Mouse (Mus musculus) left cerebral cortex, adult 11 months (tissue): ENCODE measurements around the gene Pnrc1.

Experiments
- DNase-seq: peaks from one replicate; pipeline ENCODE4 v3.0.0; 2022; ENCODE audit warnings: low spot score

The Pnrc1 gene

DNA sequence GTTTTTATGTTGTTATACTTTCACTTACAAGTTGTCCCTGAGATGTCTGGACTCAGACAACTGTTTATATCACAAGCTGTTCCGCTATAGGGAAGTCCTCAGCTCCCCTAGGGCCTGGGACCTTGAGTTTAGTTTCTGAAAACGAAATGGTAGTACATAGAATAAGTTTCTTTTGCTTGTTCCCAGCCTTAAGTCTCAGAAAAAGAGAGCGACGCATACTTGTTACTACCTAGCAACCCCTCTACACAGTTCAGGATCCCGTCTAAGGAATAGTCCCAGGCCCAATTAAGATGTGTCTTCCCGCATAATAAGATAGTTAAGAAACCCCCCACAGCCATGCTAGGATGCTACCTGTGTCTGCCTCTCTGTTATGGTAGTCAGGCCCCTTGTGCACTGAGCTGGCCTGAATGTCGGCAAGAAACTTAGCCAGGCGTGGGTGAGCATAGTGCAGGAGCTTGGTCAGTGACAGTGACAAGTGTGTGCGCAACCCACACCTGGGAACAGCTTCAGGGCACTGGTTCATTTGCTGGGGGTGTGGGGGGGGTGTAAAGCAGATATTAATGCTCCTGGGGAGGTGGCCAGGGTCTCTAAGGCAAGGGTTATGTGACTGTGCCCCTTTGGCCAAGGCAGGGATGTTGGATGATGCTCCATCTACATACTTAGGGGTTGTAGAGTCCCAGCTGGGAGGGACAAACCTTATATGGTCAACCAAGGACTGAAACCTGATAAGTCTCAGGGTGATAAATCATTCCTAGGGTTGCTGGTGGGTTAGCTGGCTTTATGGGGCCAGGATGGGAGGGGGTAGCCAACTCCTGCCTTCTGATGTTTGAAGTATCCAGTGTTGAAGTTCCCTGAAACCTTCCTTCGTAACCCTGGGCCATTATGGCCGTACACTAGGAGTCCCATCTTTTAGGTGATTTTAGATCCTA is 19.3 kb downstream of the Pnrc1 start:
- no peak for DNase-seq

GRCm38 (mm10) chr4:33264979-33265726 is 24.8 kb downstream of the Pnrc1 start:
- no peak for DNase-seq

- no peak for DNase-seq
These were observed 27.1 kb downstream of the Pnrc1 start for GRCm38 (mm10) chr4:33262897-33263296.

GRCm38 (mm10) chr4:33261311-33261753 is 28.6 kb downstream of the Pnrc1 start:
- no peak for DNase-seq

GRCm38 (mm10) chr4:33260311-33260710 is 29.7 kb downstream of the Pnrc1 start:
- DNase-seq, result no peak

GRCm38 (mm10) chr4:33257263-33257964 is 32.5 kb downstream of the Pnrc1 start:
- no peak for DNase-seq

- DNase-seq, result no peak
These were observed 35.3 kb downstream of the Pnrc1 start for GRCm38 (mm10) chr4:33254706-33255105.

DNA sequence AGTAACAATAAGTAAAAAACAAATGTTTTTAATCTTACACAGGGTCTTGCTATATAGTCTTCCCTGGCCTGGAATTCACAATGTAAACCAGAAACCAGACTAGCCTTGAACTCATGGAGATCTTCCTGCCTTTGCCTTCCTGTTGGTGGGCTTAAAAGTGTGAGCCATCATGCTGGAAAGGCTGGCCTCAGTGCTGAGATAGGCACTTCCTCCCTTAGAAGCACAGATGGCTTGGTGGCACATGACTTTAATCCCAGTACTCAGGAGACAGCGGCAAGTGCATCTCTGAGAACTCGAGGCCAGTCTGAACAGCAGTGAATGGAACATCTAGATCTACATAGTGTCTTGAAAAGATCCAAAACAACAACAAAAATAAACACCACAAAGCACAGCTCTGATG is 39.1 kb downstream of the Pnrc1 start:
- DNase-seq, result no peak

- DNase-seq, result no peak
These were observed 40.2 kb downstream of the Pnrc1 start for GRCm38 (mm10) chr4:33249716-33250230.

- DNase-seq, result no peak
These were observed 41.0 kb downstream of the Pnrc1 start for GRCm38 (mm10) chr4:33248915-33249314.

DNA sequence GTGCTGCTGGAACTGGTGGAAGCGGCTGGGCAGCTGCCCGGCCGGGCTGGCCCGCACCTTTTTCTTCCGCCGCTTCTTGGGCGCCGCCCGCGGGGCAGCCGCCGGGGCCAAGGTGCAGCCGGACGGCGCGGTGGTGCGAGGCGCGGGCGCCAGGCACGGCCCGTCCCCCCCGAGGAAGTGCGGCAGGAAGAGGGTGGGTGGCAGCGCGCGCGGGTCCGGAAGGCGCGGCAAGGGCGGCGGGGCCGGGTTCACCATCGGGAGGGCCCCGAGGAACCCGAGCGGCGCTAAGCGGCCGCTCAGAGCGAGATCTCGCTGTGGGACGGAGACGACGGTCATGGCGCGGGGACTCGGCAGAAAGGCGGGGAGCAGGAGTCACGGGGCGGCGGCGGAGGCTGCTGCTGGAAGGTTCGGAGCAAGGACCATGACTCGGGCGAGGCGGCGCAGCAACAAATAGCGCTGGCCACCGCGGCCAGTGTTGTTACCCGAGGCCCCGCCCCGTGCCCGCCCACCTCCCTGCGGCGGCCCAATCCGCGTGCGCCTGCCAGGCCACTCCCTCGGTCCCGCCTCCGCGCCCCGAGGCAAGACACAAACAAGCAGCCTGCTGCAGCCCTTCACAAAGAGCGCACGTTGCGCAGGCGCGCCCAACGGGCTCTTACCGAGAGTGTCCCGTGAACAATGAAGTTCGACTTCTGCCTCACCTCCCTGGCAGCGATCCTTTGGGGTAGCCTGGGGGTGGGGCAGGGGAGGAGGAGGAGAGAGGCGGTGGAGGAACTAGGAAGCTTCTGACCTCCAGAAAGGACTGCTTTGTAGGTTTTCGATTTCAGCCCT is 41.7 kb downstream of the Pnrc1 start:
- DNase-seq, result peak; percentile 97

DNA sequence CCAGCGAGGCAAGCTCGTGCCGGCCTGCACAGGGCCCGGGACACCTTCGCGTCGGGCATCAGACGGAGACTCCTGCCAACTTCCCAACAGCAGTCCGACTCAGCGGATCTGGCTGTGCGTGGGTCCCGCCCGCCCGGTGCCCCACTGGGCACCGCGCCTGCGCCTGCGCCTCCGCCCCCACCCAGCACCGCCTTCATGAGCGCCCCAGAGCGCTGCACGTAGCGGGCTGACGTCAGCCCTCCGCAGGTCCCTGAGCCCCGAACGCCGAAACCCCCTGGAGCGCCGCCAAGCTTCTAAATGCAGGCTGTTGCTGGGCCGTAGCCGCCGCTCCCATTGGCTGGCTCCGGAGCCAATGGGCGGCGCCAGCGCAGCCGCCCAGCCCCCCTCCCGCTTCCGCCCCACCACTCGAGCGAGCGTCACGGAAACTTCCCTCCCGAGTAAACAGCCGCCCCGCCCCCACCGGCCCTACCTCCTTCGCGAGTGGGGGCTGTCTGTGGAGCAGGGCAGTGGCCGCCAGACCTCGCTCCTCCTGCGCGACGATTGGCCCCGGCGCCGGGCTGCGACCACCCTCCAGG is 42.4 kb downstream of the Pnrc1 start:
- DNase-seq, result peak; percentile 95

- DNase-seq, result no peak
These were observed 44.0 kb downstream of the Pnrc1 start for GRCm38 (mm10) chr4:33245853-33246395.

- no peak for DNase-seq
These were observed 46.0 kb downstream of the Pnrc1 start for GRCm38 (mm10) chr4:33243921-33244320.

- DNase-seq, result no peak
These were observed 46.8 kb downstream of the Pnrc1 start for GRCm38 (mm10) chr4:33243016-33243758.

GRCm38 (mm10) chr4:33242536-33242935 is 47.4 kb downstream of the Pnrc1 start:
- no peak for DNase-seq

- no peak for DNase-seq
These were observed 59.1 kb downstream of the Pnrc1 start for GRCm38 (mm10) chr4:33230881-33231280.

DNA sequence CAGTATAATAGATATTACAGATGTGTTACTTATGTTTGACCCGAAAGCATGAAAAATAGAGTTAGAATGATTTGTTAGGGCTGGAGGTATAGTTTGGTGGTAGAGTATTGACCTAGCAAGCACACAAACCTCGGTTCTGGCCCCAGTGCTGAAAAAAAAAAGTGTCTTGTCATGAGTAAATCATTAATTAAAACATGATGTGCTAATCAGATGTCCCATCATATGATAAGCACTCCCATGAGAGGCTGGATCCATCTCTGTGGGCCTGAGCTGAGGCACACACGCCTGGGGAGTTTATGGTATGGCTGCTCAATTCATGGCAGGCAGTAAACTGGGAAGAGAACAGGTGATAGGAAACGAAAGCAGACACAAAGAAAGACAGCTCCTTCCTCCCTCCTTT is 60.3 kb downstream of the Pnrc1 start:
- no peak for DNase-seq

- no peak for DNase-seq
These were observed 62.8 kb downstream of the Pnrc1 start for GRCm38 (mm10) chr4:33227164-33227563.
